Mouse (Mus musculus) fat pad, adult 2 months (tissue): Measurements from ENCODE around the gene Dapk2.

Experiments used
- DNase-seq: peaks from one replicate; pipeline ENCODE4 v3.0.0-alpha.2; 2011; ENCODE audit warnings: low read depth, low spot score; ENCODE audit errors: extremely low read depth

Gene Dapk2

DNA sequence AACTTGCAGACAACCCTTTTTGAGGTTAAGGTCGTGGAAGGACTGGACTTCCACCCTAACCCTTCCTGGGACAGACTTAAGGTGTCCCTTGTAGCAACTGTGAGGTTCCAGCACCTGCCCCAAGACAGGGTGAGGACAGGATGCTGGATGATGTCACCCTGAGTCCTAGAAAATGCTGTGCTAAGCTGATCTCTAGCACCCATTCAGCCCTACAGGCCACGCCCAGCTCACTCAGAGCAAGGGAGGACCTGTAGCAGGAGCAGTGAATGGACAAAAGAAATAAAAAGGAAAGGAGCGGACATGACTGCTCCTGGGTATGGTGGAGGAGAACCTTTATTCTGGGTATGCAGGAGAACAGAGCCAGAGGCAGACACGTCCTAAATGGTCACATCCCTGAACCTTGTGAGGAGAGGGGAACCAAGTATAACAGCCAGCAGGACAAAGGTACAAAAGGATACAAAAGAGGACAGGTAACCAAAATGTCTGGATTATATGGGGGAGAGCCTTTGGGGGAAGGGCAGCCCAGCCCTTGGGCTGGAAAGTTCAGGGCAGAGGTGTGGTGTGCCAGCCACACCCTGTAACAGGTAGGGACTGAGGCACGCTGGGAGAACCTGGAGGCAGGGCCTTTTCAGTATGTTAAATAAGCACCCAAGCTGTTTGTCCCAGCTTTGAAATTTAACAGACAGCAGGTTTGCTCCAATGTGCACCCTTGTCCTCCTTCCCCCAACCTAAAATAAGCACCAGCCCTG, 67.9 kb downstream of the Dapk2 start:
- DNase-seq, result no peak

DNA sequence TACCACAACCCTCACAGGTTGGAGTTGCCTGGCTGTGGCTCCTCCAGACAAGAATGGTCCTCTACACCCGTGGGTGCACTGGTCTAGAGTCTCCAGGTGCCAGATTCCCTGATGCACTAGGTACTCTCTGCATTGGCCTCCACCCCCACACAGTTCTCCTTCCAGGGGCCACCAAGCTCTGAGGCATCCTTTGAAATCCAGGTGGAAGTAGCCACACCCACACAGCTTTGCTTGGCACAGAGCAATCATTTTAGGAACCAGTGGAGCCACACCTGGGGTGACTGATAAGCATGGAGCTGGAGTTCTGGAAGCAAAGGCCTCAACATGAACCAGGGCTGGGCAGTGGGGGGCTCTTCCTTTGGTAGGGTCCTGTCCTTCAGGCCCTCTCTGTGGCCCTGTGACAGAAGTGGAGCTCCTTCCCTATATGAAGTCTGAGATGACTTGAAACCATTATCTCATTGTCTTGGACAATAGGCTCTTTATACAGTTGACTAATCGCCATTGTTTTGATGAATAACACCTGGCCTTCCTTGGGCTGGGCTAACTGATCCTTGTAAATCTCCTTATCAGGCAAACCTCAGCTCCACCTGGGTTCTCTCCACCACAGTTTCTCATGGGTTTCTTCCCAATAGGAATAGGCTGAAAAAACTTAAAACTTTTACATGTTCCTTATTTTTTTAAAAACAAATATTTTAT, 70.6 kb downstream of the Dapk2 start:
- DNase-seq, result no peak

DNA sequence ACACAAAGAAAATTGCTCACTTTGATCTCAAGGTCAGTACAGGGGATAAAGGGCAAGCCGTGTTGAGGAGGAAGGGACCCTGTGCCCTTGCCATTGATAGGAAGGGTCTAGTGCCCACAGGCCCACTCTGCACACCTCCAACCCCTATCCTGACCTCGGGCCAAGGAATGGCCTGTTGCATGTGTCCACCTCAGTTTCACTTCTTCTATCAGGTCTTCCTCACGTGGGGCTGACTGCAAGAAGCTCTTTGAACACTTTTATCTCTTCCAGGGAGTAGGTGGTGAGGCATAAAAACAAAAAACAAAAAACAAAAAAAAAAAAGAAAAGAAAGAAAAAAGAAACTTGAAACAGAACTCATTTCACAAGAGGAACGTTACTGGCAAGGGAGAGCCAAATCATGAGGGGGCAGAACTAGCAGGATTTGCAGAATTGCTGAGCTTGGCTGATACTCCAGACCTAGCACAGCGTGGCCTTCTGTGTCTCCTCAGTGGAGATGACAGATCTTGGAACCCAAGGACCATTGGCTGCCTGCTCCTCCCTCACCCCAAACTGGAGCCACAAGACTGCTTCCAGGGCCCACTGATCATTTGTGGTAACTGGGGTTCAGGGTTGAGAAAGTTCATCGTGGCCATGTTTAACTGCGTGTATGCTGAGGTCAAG, 73.9 kb downstream of the Dapk2 start:
- DNase-seq, result no peak

DNA sequence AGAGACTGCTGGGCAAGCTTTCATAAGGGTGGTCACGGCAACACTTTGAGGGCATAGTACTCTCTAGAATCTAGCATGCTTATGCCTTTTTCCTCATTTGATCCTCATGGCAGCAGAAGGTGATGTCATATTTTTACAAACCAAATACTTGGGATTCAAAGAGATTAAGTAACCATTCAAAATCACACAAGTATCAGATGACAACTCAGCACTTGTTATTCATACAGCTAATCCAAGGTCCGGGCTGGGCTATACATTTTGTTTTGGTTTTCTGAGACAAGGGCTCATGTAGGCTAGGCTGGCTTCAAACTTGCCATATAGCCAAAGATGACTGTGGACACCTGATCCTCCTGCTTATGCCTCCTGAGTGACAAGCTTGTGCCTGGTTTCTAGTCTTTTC, 78.6 kb downstream of the Dapk2 start:
- no peak for DNase-seq

DNA sequence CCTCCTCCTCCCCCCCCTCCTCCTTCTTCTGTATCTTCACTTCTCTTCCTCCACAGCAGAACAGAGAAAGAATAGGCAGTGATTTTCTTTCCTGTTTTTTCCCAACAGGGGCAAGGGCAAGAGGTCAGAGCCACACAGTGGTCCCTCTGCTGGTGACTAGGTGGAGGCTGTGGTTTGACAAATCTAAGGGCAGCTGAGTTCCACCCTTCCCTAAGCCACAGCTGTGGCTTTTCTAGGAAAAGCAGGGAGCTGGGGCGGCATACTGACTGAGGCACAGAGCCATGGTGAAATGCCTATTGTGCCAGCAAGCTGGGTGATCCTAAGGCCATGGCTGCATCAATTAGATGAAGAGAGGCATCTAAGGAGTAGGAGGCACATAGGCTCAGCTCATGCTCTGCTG, 79.7 kb downstream of the Dapk2 start:
- DNase-seq, result no peak

DNA sequence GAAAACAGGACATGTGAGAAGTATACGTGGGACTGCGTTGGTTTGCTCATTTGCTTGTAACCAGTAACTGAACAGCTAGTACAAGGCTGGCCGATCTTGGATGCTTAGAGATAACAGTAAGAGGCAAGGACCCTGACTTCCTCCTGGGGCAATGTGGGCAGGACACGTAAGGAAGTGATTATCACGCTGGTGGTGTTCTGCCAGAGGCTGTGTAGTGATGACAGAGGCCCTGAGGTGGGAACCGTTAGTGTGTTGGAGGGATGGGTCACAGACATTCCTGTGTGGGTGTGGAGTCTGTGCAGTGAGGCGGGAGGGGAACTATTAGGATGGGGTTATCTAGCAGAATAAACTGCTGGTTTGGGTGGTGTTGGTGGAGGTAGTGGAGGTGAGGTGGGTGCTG, 81.2 kb downstream of the Dapk2 start:
- no peak for DNase-seq

DNA sequence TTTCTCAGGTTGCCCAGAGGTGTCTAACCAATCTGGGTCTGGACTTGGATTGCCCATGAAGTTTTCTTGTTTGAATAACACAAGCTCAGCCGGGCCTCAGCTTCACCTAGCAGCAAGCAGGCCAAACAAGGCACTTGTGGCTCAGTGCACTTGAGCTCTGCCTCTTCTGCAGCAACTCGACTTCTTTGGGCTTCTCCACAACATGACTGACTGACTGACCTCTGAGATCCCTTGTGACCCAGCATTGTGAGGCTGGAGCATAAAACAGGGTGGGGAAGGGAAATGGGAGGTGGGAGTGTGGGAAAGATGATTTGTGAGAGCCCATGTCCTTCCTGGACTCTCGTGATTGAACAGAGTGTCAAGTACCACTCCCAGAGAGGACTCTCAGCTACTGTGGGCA, 81.7 kb downstream of the Dapk2 start:
- DNase-seq, result no peak

DNA sequence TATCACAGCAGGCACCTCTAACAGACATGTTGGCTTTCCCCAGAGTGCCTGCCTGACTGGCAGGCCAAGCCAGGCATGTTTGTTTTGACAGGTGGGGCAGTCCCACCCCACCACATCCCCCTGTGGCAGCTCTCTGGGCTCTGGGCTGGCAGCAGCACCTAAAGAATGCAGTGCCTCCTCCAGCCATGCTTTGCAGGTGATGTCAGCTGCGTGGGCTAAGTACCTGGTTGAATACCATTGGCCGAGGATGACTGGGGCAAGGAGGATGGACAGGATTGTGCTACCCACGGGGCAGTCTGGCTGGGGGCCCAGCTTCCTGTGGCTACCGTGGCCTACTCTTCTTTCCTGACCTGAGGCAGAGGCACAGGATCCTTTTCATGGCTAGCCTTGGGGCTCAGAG, 82.5 kb downstream of the Dapk2 start:
- DNase-seq, result no peak

DNA sequence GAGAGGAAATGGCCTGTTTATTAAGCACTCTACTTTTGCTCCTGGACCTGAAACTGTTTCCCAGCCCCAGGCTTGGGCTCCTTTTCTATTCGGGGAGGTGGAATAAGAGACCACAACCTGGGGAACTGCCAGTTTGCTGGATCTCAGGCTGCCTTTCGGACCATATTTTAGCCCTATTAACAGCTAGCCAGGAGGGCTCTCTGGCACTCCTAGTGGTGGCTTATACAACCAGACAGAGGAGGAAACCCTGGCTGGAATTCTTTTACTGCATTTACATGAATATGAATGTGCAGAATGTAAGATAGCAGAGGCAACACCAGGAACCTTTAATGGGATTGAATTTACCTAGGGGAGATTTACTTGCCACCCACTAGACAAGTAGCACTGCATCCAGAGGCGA, 83.0 kb downstream of the Dapk2 start:
- no peak for DNase-seq

DNA sequence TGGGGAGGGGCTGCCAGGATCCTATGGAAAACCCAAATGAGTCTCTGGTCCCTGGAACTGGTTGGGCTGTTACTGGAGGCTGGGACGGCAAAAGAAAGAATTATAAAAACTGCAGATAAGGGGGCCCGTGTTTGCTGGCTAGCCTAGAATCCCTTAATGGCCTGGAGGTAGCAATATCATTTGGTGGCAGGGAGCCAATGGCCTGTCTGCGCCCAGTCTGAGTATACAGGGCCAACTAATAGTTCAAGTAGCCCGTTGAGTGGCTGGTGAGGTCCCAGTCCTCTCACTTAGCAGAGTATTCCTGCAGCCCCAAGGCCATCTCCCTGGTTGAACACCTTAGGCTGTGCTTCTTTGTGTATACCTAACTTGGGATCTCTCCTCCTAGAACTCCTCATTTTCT, 83.7 kb downstream of the Dapk2 start:
- DNase-seq, result no peak

DNA sequence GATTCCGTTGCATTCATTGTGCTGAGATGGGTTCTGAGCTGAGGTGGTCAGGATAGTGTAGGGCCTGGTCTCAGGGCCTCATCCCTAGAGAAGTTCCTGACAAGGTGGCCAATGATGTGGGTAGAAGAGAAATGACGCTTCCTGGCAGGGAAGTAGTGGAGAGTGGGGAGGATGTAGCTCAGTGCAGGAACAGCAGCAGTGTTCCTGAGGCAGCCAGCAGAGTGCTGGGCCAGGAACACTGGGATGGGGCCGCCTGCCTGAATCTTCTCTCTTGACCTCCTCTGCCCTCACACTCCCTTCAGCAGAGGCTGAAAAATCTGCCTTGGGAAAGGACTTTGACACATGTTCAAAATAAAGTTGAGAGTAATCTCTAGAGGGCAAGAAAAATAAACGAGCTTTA, 85.2 kb downstream of the Dapk2 start:
- no peak for DNase-seq

DNA sequence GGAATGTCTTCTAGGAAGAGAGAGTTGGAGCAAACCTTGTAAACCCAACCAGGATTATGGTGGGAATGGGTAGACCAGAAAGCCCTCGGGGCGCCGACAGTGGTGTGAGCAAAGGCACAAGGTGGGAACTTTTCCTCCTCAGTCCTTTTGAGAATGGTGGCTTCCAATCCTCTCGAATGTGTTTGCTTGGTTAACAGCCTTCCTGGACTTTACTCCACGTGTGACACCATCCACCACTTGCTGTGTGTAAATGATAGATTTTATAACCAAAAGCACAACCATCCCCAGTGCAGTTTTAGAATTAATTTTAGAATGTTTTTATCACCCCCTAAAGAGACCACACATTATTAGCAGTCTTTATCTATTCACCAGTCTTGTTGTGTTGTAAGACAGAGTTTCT, 86.1 kb downstream of the Dapk2 start:
- no peak for DNase-seq

DNA sequence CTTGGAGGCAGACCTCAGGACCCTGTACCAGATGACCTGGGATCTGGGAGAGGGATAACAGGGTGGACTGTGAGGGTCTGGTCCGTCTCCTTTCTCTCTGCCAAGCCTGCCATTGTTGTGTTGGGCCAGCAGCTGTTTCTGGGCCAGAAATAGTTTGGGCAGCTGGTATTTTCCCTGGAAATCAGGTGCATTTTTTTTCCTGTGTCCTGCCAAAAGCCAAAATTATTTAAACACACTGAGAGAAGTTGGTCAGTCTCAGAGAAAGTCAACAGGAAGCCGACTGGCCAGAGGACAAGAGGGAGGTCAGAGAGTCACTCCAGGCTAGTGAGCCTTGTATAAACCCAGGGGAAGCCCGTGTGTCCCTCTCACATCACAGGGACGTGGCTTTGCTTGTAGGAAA, 87.7 kb downstream of the Dapk2 start:
- DNase-seq, result no peak

DNA sequence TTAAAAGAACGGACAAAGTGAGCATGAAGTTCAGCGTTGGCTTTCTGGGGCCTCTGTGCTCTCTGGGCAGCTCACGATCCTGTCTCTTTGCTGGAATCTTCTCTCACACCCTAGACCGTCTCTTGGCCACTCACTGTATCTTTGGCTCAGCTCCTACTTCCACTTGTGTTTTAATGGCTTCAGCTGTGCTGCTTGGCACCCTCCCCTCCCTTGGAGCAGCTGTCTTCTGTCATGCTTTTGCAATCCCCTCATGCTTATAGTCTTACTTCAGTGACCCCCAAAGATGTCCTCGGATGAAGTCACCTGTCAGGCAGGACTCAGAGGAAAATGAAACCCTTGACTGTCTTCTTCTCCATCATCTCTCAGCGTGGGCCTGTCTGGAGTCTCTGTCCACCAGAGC, 91.3 kb downstream of the Dapk2 start:
- no peak for DNase-seq

DNA sequence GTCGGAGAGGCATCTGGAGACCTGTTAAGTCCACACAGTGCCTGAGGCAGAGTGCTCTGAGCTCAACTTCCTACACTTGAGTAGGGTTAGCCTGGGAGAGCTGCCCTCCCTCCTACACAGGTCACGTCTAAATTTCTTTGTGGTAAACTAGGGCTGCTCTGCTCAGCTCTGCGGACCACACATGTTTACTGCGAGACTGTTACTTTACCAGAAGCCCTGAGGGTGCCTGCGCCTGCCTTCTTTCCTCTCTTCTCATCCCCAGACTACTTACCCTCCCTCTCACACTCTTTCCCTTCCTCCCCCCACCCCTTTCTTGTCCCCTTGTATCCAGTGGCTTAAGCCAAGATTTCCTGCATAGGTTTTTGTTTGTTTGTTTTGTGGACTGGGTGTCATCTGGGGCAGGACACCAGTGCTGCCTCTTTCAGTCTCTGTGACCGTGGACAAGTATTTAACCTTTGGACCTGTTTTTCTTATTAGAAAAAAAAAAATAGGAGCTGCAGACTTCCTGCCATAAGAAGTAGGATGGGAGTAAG, 93.2 kb downstream of the Dapk2 start:
- DNase-seq, result no peak

DNA sequence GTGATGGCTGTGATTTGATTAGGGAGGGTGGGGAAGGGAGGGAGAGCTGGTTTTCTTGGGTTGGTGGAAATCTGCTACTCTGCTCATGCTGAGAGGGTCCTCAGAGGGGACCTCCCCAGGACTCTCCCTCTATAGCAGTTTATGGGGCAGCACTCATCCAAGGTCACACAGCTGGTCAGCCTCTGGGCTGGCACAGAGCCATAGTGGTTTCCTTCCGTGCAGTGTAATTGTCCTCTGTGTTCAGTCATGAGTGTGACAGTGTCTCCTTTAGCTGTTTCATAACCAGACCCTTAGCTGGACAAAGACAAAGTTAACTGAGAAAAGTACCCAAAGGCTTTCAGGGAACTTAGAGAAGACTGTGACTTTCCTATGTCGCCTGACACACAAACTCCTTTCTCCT, 103.7 kb downstream of the Dapk2 start:
- DNase-seq, result no peak

DNA sequence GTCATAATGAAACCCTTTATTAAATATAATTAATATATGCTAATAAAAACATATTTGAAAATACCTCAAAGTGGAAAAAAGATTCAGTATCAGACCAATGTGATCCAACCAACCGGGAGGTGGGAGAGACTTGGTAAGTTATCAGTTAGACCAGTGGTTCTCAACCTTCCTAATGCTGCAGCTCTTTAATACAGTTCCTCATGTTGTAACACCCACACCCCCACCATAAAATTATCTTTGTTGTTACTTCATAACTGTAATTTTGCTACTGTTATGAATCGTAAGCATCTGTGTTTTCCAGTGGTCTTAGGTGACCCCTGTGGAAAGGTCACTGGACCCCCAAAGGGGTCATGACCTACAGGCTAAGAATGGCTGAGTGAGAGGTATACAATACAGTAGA, 105.7 kb downstream of the Dapk2 start:
- no peak for DNase-seq

DNA sequence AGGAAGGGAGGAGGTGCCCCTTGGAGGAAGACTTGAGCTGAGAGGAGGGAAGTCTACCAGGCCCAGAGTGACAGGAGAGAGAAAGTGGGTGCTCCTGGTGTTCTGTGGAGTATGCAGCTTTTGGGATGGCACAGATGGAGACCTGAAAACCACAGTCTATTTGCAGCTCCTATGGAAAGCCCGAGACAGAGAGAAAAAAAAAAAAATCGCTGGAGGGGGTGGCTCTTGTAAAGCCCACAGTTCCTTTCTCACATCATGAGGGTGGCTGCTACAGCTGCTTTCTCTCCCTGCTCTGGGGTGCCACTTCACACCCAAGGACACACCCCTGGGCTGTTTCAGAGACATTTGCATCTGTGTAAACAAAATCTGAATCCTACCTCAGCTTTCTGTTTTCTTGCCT, 107.6 kb downstream of the Dapk2 start:
- DNase-seq, result no peak

DNA sequence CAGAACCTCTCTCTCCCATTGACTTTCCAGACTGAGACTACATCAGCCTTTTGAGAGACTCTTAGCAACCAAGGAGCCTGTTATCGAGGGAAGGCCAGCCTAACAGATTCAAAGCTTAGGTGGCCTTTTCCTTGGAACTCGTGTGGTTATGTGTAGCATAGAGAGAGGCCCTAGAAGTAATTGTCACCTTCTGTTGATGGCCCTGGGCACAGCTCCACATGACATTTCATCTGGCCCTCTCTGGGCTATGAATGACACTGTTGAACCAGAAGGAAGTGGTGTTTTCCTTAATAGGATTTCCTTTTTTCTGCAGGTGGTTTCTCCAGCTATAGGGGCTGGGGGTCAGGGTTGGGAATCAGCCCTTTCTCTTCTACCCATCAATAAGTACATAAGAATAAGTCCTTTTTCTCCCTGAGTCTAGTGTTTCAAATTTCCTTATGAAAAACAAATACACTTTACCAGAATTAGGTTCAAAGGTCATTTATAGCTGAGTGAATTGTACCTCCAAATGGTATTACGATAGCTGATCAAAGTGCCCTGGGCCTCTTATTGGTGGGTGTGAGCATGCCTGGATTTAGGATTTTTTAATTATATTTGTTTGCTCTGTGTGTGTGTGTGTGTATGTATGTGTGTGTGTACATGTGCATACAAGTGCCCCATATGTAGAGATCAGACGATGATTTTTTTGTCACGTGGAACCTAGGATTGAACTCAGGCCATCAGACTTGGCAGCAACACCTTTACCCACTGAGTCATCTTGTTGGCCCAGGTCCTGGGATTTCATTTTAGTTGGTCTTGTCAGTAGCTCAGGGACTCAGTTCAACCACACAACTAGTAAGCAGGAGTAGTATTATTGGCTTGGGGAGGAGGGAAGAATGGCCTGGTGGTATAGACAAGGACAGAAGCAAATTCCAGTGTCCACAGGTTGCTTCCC, 108.5 kb downstream of the Dapk2 start:
- peak; percentile 23 for DNase-seq

DNA sequence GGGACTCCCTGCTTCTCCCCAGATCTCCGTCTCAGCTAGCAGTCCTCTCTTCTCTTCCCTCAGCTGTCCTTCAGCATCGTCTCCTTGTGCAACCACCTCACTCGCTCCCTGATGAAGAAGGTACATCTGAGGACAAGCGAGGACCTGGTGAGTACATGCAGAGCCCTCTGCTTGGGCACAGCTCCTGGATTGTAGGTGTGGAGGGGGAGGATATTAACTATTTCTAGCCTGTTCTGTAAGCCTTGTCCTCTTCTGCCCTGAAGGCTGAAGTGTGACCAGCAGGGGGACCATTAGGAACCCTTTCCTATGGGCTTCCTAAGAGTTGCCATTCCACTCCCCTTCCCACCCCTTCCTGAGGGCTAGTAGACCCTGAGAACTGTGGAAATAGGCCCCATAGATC, 110.8 kb downstream of the Dapk2 start:
- DNase-seq, result no peak

DNA sequence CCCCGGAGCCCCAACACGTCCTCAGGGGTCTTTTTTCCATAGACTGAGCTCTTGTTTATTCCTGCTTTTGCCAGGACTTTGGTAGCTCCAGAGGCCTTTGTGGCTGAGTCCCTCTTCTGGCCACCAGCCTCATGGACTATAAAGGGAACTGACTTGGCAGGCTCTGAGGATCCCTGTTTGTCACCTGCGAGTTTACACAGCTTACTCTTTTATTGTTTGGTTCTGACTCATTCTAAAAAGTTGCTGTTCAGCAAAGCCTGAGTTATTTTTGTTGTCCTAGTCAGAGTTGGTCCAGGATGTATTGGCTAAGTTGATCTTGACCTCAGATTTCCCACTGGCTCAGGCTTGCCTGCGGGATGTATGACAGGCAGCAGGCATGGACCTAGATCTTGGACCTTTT, 112.0 kb downstream of the Dapk2 start:
- DNase-seq, result no peak
